Mouse (Mus musculus) urinary bladder, adult 2 months (tissue): ENCODE data around the gene Ctnna3. TPM values are rescaled to one million over a fixed set of nuclear protein-coding genes. Genes with fewer than 3 reads are reported as not detected.
"Not testable (repeated sequence)": the region's sequence is repeated elsewhere in the genome, so short reads cannot be mapped to it uniquely, and the experiment has no call there.

Source experiments
- DNase-seq: peaks from one replicate; pipeline ENCODE4 v3.0.0; 2022; ENCODE audit warnings: low spot score
- polyA plus RNA-seq: library from polyadenylated mRNA; depleted of rRNA; stranded (reverse); fragments of >200 nt; gene quantifications from 2 replicates; pipeline ENCODE4 v1.2.3, GENCODE M21; 2012

Gene Ctnna3
- polyA plus RNA-seq, 1 experiment = 0.48 TPM

DNA sequence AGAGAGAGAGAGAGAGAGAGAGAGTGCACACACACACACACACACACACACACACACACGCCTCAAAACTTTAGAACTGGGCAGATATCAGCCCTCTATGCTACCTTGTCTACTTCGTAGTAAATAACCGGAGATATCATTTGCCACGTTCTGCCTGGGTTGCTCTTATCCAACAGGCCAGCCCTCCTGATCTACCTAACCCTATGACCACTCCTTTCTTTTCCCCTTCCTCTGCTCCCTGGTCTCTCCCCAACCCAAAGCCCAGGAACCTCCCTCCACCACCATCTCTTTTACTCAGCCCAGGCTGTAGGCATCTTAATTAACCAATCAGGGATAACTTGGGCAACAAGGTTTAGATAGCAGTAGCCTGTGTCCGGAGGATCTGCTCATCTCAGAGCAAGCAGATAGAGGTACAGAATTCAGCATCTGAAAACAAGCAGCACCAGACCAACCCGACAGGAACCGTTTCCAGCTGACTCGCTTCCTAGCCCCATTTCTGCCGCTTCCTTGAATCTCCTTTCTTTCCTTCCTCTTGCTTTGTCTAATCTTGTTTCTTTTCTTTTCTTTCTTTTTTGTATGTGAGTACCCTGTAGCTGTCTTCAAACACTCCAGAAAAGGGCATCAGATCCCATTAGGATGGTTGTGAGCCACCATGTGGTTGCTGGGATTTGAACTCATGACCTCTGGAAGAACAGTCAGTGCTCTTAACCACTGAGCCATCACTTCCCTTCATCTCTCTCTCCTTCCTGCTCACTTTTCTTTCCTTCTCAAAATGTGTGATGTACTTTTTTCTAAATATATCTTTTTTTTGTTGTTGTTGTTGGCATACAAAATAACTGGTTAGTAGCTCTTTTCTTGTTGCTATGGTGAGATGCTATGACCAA is 6.1 kb upstream of the Ctnna3 start:
- no peak for DNase-seq

GRCm38 (mm10) chr10:63424475-63424814 is 5.5 kb upstream of the Ctnna3 start:
- no peak for DNase-seq

- DNase-seq = no peak
These were observed 2.8 kb upstream of the Ctnna3 start for GRCm38 (mm10) chr10:63427146-63427545.

- no peak for DNase-seq
These were observed 1.5 kb upstream of the Ctnna3 start for GRCm38 (mm10) chr10:63428243-63429022.

GRCm38 (mm10) chr10:63429023-63429340 is 916 bp upstream of the Ctnna3 start:
- no peak for DNase-seq

DNA sequence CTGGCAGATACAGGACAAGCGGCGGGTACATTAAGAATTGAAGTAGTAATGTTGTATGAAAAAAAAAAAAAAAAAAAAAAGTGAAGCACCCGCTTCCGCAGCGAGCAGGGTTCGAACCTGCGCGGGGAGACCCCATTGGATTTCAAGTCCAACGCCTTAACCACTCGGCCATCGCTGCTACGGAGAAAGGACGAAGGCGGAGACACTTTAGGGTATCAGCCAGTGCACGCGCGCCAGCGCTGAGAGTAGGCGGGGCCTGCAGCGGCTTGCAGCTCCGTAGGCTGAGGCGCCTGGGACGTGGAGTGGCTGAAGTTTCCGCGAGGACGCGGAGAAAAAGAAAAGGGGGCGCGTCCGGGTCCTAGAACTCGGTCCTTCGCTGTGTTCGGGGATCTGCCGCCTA is 518 bp upstream of the Ctnna3 start:
- DNase-seq = peak; percentile 100

DNA sequence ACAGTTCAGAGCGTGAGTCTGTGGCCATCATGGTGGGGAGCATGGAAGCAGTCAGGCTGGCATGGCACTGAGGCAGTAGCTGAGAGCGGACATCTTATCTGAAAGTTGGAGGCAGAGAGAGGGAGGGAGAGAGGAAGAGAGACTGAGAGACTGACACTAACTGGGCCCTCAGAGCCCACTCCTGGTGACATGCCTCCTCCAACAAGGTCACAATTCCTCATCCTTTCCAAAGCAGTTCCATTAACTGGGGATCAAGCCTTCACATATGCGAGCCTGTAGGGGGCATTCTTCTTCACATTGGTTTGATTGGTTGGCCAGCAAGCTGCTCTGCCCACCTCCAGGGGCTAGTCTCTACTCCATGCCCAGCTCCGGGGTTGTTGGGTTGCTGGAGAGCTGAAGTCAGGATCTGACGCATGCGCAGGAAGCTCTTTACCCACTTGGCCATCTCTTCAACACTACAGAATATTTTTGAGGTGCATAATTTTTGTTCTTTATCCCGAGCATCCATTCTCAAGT is 1.4 kb downstream of the Ctnna3 start:
- no peak for DNase-seq

DNA sequence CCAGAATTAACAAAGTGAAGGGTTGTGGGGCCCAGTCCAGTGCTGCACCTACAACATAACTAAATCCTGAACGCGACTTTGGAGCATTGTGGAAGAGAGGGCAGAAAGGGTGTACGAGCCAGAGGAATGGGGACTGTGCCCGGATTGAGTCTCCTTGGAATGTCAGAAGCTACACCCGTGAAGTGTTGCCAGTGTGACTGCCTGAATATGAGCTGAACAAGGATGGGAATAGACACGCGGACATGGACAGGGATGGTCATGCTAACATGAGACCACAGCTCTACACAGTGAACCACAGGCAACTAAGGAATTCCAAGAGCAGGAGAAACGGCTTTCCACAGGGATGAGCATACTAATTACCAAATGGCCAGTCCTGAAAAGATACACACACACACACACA is 2.2 kb downstream of the Ctnna3 start:
- DNase-seq = no peak

DNA sequence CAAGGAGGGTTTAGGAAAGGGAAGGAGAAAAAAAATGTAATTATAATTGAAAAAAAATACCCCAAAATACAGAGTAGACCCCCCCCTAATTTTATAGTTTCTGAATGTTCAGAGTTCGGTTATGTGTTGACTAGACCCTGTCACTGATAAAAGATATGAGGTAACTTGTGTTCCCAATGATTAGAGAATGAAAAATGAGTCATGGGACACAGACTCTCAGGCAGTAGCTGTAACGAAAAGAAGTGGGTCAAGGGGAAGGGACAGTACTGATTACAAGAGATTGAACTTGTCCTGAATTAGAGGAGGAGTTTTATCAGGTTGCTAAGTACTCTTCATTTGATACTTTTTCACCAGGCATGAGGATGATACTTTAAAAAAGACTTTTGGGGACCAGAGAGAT is 3.0 kb downstream of the Ctnna3 start:
- DNase-seq = no peak

GRCm38 (mm10) chr10:63438736-63439262 is 8.9 kb downstream of the Ctnna3 start:
- no peak for DNase-seq

- no peak for DNase-seq
These were observed 9.9 kb downstream of the Ctnna3 start for GRCm38 (mm10) chr10:63439694-63440228.

DNA sequence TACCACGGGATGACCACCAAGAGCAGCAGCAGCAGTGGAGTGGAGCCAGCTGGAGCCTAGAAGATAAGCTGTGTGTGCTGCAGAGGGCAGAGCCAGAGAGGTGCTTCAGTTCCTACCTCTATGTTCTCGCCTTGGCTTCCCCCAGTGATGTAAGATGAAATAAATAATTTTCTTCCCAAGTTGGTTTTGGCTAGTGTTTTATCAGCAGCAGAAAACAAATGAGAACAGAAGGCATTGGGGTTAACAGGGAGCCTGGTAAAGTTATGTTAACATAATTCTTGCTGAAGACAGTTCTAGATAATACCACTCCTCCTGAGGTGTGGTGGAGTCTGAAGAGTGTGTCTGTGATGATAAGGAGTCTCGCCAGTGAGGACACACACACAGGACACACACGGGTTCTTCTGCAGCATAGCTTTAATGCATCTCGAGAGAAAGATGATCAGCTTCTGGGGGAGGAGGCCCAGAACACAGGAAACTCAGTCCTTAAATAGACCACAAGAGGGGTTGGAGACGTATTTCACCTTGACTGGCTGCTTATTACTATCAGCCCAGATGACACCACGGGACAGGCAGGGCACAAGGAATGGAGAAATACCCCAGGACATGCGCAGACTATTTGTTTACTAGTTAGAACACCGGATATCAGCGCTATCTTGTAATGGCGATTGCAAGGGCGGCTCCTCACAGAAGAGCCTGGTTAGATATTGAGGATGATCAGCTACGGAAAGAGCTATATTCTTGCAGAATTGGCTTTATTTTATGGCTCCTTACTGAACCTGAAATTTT is 14.9 kb downstream of the Ctnna3 start:
- not testable (repeated sequence) for DNase-seq

DNA sequence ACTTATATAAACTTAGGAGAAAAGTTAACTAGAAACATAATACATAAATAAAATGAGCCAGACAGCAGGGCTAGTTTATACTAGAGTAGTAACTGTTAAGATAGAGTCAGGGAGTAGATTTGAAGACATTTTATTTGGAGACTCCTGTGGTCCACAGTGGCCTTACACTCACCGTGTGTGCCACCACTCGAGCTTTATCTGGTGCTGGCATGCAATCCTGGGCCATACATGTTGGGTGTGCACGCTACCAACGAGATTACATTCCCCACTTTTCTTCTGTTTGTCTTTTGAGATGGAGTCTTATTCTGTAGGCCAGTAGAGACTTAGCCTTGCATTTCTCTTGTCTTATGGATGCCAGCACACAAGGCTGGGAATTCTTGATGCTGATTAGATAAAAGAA is 24.0 kb downstream of the Ctnna3 start:
- DNase-seq = no peak

- no peak for DNase-seq
These were observed 25.4 kb downstream of the Ctnna3 start for GRCm38 (mm10) chr10:63455110-63455878.

DNA sequence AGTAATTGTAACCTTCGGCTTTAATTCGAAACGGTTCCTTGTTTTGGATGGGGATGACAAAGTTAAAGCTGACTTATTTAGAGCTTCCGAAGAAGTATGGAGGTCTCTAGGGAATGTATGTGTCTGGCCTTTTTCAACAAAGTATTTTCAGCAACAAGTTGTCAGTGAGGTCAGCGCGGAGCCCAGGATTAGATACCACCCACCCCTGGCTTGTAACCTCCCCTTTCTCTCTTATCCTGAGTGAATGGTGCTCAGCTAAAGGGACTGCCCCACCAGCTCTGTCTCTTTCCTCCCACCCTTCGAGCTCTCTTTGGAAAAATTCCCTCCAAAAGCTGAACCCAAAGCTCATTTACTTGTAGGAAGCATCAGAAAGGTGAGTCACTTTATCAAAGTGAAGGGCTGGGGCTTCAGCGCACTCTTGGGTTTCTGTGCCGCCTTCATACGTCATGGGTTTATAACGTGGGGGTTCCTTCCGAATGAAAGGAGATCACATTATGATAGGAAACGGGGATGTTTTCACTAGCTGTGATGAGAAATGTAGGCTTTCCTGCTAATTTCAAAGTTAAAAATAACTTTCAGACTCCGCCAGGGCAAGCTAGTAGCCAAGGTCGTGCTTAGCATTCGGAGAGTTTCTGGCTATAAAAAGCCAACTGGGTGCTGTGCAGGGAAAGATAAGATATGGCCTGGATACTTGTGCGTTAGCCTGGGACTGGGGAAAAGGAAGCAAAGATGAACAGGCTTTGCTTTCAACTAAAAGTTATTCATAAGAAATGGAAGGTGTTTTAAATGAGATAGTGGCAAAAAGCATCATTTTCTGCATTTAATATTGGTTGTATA is 27.6 kb downstream of the Ctnna3 start:
- no peak for DNase-seq

DNA sequence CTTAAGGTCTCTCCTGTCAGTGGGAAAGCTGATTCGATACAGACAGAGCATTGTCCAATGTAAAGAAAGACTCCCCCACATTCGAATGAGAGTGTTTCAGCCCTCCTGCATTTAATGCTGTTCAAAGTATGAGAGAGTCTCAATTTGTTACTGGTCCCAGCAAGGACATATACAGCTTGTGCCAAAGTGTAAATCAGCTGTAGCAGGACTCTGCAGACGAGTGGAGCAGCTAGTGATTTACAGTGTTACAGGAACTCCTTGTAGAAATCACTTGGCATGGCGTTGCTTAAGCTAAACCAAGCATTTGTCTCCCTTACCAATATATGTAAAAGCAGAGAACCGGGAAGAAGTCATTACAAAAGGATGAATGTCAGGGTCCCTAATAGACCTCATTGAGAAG is 31.0 kb downstream of the Ctnna3 start:
- DNase-seq = no peak

DNA sequence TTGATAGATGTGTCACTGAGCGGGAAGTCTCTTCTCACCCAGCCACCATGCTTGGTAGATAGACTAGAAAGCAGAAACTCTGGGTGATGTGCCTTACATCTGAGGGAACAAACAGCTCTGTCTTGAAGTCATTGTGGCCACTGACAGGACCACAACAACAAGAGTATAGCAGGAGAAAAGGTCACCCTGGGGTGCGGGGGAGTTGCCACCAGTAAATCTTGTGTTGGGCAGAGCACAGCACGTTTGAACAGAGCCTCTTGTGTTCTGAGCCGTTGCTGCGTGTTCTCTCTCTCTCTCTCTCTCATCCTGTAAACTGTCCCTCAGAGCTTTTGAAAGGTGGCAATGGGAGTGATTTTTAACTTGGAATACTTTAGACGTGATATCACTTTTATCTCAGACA is 42.6 kb downstream of the Ctnna3 start:
- DNase-seq = no peak

GRCm38 (mm10) chr10:63476167-63476647 is 46.3 kb downstream of the Ctnna3 start:
- no peak for DNase-seq

GRCm38 (mm10) chr10:63478946-63479345 is 49.0 kb downstream of the Ctnna3 start:
- no peak for DNase-seq

- no peak for DNase-seq
These were observed 50.2 kb downstream of the Ctnna3 start for GRCm38 (mm10) chr10:63480066-63480465.
